Mouse (Mus musculus): ENCODE data around the gene Fkbpl. TPM values are rescaled to one million over a fixed set of nuclear protein-coding genes. Genes with fewer than 3 reads are reported as not detected.

Gene Fkbpl
- 7.4 and 8.5 TPM in 2 replicates for polyA plus RNA-seq (2012; rRNA removed)

GRCm38 (mm10) chr17:34644608-34645007 lies at the start of gene Fkbpl:
Fkbpl (plus strand) TSS chr17:34644764.
- TF ChIP-seq CTCF (IDR thresholded peaks at IDR 0.05; ENCODE audit: borderline replicate concordance, insufficient read depth, low read depth, low read length) (no peak), POLR2A (IDR thresholded peaks at IDR 0.05; ENCODE audit: borderline replicate concordance, insufficient read depth, low read length) (peak; percentile 49; the same call in 1 of the 2 replicates)
- WGBS, result under 1% methylated on average over 16 of the region's 16 CpGs

DNA sequence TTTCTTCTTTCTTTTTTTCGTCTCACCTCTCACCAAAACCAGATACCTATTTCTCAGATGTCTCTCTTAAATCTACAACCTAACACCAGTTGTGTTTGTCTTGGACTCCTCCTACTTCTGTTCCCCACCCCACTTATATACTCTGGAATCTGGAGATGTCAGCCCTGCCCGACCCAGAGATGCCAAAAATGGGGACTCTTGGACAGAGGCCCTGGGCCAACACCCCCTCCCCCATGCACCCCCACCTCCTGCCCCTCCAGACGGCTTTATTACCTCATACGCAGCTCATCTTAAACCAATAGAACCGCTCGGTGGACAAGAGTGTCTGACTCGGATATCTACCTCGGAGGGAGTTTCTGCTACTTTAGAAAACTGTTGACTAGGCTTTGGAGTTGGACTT lies 48.5 kb upstream of the Fkbpl start:
- 66% methylated on average over 8 of the region's 8 CpGs for WGBS
- Histone ChIP-seq H3K4me1 (ENCODE audit: control insufficient read depth, insufficient read depth, low read length) (peaks cover 5% of the 10 kb centered on the region), H3K4me3 (replicated peaks; ENCODE audit: insufficient read depth, low read depth, low read length) (no peak overlapping the region), H3K27ac (ENCODE audit: insufficient read depth, low read length) (no peak overlapping the region), H3K27me3 (ENCODE audit: control insufficient read depth, insufficient read depth, low read length) (no peaks in the 10 kb centered on the region)
- TF ChIP-seq POLR2A (IDR thresholded peaks at IDR 0.05; ENCODE audit: borderline replicate concordance, insufficient read depth, low read length) (no peak), CTCF (IDR thresholded peaks at IDR 0.05; ENCODE audit: borderline replicate concordance, insufficient read depth, low read depth, low read length) (no peak)
- DNase-seq, result no peak

More at GRCm38 (mm10) chr17:34644608-34645007, at the start of gene Fkbpl:
- peak; percentile 98 for DNase-seq
- no peaks in the 10 kb centered on the region for H3K27me3 ChIP-seq (ENCODE audit: control insufficient read depth, insufficient read depth, low read length)
- H3K4me1 ChIP-seq (ENCODE audit: control insufficient read depth, insufficient read depth, low read length), result peaks cover 37% of the 10 kb centered on the region
- H3K27ac ChIP-seq (ENCODE audit: insufficient read depth, low read length), result peak within 1 kb of the TSS; percentile 75; the same call in 1 of the 2 replicates
- peak within 1 kb of the TSS; percentile 99 for H3K4me3 ChIP-seq (replicated peaks; ENCODE audit: insufficient read depth, low read depth, low read length)

GRCm38 (mm10) chr17:34597566-34598095 lies 46.9 kb upstream of the Fkbpl start, which contains the start of gene Ager:
Ager (plus strand) TSS chr17:34597862.
- H3K4me3 ChIP-seq (replicated peaks; ENCODE audit: insufficient read depth, low read depth, low read length), result no peak within 1 kb of the TSS
- no peaks in the 10 kb centered on the region; the same call in 1 of the 2 replicates for H3K4me1 ChIP-seq (ENCODE audit: control insufficient read depth, insufficient read depth, low read length)
- WGBS, result 25% methylated on average over 6 of the region's 6 CpGs
- no peak for TF ChIP-seq POLR2A (IDR thresholded peaks at IDR 0.05; ENCODE audit: borderline replicate concordance, insufficient read depth, low read length)
- no peak for TF ChIP-seq CTCF (IDR thresholded peaks at IDR 0.05; ENCODE audit: borderline replicate concordance, insufficient read depth, low read depth, low read length)
- H3K27ac ChIP-seq (ENCODE audit: insufficient read depth, low read length), result no peak within 1 kb of the TSS
- H3K27me3 ChIP-seq (ENCODE audit: control insufficient read depth, insufficient read depth, low read length), result no peaks in the 10 kb centered on the region
- DNase-seq, result no peak

- TF ChIP-seq POLR2A (IDR thresholded peaks at IDR 0.05; ENCODE audit: borderline replicate concordance, insufficient read depth, low read length), result no peak
- peak in 1 of 2 experiments; percentile 16 for DNase-seq
- WGBS, result 61% methylated on average over 9 of the region's 9 CpGs
- H3K27me3 ChIP-seq (ENCODE audit: control insufficient read depth, insufficient read depth, low read length), result no peaks in the 10 kb centered on the region
- H3K4me1 ChIP-seq (ENCODE audit: control insufficient read depth, insufficient read depth, low read length), result no peaks in the 10 kb centered on the region
- no peak overlapping the region for H3K27ac ChIP-seq (ENCODE audit: insufficient read depth, low read length)
- no peak overlapping the region for H3K4me3 ChIP-seq (replicated peaks; ENCODE audit: insufficient read depth, low read depth, low read length)
These were observed 44.7 kb upstream of the Fkbpl start for GRCm38 (mm10) chr17:34599891-34600290.

- TF ChIP-seq POLR2A (IDR thresholded peaks at IDR 0.05; ENCODE audit: borderline replicate concordance, insufficient read depth, low read length) (no peak), CTCF (IDR thresholded peaks at IDR 0.05; ENCODE audit: borderline replicate concordance, insufficient read depth, low read depth, low read length) (no peak)
- WGBS, result 82% methylated on average over 12 of the region's 12 CpGs
- no peak overlapping the region for H3K27ac ChIP-seq (ENCODE audit: insufficient read depth, low read length)
- DNase-seq, result peak in 1 of 2 experiments; percentile 22
- no peak overlapping the region for H3K4me3 ChIP-seq (replicated peaks; ENCODE audit: insufficient read depth, low read depth, low read length)
- H3K27me3 ChIP-seq (ENCODE audit: control insufficient read depth, insufficient read depth, low read length), result no peaks in the 10 kb centered on the region
- no peaks in the 10 kb centered on the region; the same call in 1 of the 2 replicates for H3K4me1 ChIP-seq (ENCODE audit: control insufficient read depth, insufficient read depth, low read length)
These were observed 42.8 kb upstream of the Fkbpl start for GRCm38 (mm10) chr17:34601796-34602195.

- H3K27me3 ChIP-seq (ENCODE audit: control insufficient read depth, insufficient read depth, low read length), result no peaks in the 10 kb centered on the region
- H3K4me3 ChIP-seq (replicated peaks; ENCODE audit: insufficient read depth, low read depth, low read length), result peak within 1 kb of the TSS; percentile 87
- TF ChIP-seq POLR2A (IDR thresholded peaks at IDR 0.05; ENCODE audit: borderline replicate concordance, insufficient read depth, low read length), result peak; percentile 52; the same call in 1 of the 2 replicates
- no peak for TF ChIP-seq CTCF (IDR thresholded peaks at IDR 0.05; ENCODE audit: borderline replicate concordance, insufficient read depth, low read depth, low read length)
- H3K27ac ChIP-seq (ENCODE audit: insufficient read depth, low read length), result peak within 1 kb of the TSS; percentile 96
- H3K4me1 ChIP-seq (ENCODE audit: control insufficient read depth, insufficient read depth, low read length), result peaks cover 9% of the 10 kb centered on the region
- 2% methylated on average over 30 of the region's 30 CpGs for WGBS
- peak; percentile 97 to 100 for DNase-seq
These were observed 41.0 kb upstream of the Fkbpl start, which contains the start of gene Rnf5 for GRCm38 (mm10) chr17:34603375-34604060. Rnf5 (minus strand) TSS chr17:34603690.

DNA sequence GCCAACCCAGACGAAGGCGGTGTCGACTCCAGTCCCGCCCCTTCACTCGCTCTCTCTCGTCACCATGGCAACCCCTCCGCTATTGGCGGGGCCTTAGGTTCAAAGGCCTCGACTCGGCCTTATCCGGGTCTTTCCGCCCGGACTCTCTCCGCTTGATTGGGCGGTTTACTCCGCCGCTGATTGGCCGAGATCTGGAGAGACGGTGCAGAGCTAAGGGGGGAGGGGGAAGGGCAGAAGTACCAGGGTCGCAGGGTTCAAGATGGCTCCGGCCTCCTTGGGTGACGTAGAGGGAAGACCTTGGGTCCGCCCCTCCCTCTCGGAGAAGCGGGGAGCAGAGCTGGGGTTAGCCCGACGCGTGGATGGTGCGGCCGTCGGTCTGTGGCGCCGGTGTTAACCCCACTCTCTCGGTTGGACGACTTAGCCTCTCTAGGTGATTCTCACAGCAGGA lies 40.5 kb upstream of the Fkbpl start, which contains the start of gene Agpat1:
TSS of gene Agpat1 (plus strand) at position 202 of the 448 bp plus-strand sequence.
- H3K27ac ChIP-seq (ENCODE audit: insufficient read depth, low read length), result peak within 1 kb of the TSS; percentile 96
- H3K4me1 ChIP-seq (ENCODE audit: control insufficient read depth, insufficient read depth, low read length), result peaks cover 9% of the 10 kb centered on the region
- no peaks in the 10 kb centered on the region for H3K27me3 ChIP-seq (ENCODE audit: control insufficient read depth, insufficient read depth, low read length)
- WGBS, result under 1% methylated on average over 35 of the region's 35 CpGs
- H3K4me3 ChIP-seq (replicated peaks; ENCODE audit: insufficient read depth, low read depth, low read length), result peak within 1 kb of the TSS; percentile 87
- TF ChIP-seq CTCF (IDR thresholded peaks at IDR 0.05; ENCODE audit: borderline replicate concordance, insufficient read depth, low read depth, low read length), result no peak
- TF ChIP-seq POLR2A (IDR thresholded peaks at IDR 0.05; ENCODE audit: borderline replicate concordance, insufficient read depth, low read length), result peak; percentile 77
- peak; percentile 98 to 100 for DNase-seq
